Mouse (Mus musculus): ENCODE measurements around the gene Ltbp1.

The Ltbp1 gene

GRCm38 (mm10) chr17:75307070-75308011, 302.0 kb downstream of the Ltbp1 start:
- DNase-seq: peak in 1 of 2 experiments; percentile 3

GRCm38 (mm10) chr17:75317106-75317505, 311.7 kb downstream of the Ltbp1 start:
- DNase-seq: no peak

GRCm38 (mm10) chr17:75323229-75323628, 317.9 kb downstream of the Ltbp1 start:
- DNase-seq: no peak

GRCm38 (mm10) chr17:75323766-75324165, 318.4 kb downstream of the Ltbp1 start:
- DNase-seq: no peak

- no peak for DNase-seq
Measured at GRCm38 (mm10) chr17:75328102-75328639, 322.8 kb downstream of the Ltbp1 start.

GRCm38 (mm10) chr17:75330366-75330765, 325.0 kb downstream of the Ltbp1 start:
- DNase-seq: no peak

- no peak for DNase-seq
Measured at GRCm38 (mm10) chr17:75331421-75331951, 326.1 kb downstream of the Ltbp1 start.

- no peak for DNase-seq
Measured at GRCm38 (mm10) chr17:75332289-75332688, 326.9 kb downstream of the Ltbp1 start.

- no peak for DNase-seq
Measured at GRCm38 (mm10) chr17:75333011-75333410, 327.6 kb downstream of the Ltbp1 start.

GRCm38 (mm10) chr17:75333759-75334158, 328.4 kb downstream of the Ltbp1 start:
- DNase-seq: no peak

GRCm38 (mm10) chr17:75335649-75336048, 330.3 kb downstream of the Ltbp1 start:
- no peak for DNase-seq

GRCm38 (mm10) chr17:75341227-75341626, 335.9 kb downstream of the Ltbp1 start:
- DNase-seq: no peak

- DNase-seq: no peak
Measured at GRCm38 (mm10) chr17:75345116-75345515, 339.7 kb downstream of the Ltbp1 start.

- no peak for DNase-seq
Measured at GRCm38 (mm10) chr17:75347414-75347813, 342.0 kb downstream of the Ltbp1 start.

GRCm38 (mm10) chr17:75349109-75349508, 343.7 kb downstream of the Ltbp1 start:
- DNase-seq: no peak

- no peak for DNase-seq
Measured at GRCm38 (mm10) chr17:75349602-75350001, 344.2 kb downstream of the Ltbp1 start.

GRCm38 (mm10) chr17:75353323-75353722, 348.0 kb downstream of the Ltbp1 start:
- DNase-seq: no peak

GRCm38 (mm10) chr17:75355431-75355830, 350.1 kb downstream of the Ltbp1 start:
- no peak for DNase-seq

- no peak for DNase-seq
Measured at GRCm38 (mm10) chr17:75360111-75360510, 354.7 kb downstream of the Ltbp1 start.

- DNase-seq: no peak
Measured at GRCm38 (mm10) chr17:75366332-75366731, 361.0 kb downstream of the Ltbp1 start.

- no peak for DNase-seq
Measured at GRCm38 (mm10) chr17:75367486-75368155, 362.3 kb downstream of the Ltbp1 start.

GRCm38 (mm10) chr17:75368580-75368979, 363.2 kb downstream of the Ltbp1 start:
- no peak for DNase-seq

- DNase-seq: peak; percentile 51 to 57
Measured at GRCm38 (mm10) chr17:75369351-75369750, 364.0 kb downstream of the Ltbp1 start.
